Mouse (Mus musculus) CH12.LX (cell line): Measurements from ENCODE around the gene Rtp4. TPM values are rescaled to one million over a fixed set of nuclear protein-coding genes. Genes with fewer than 3 reads are reported as not detected.

Experiments used
- DNase-seq: peaks from one replicate; pipeline ENCODE4 v3.0.0-alpha.2; 2013; ENCODE audit errors: extremely low read depth
- H3K27ac ChIP-seq: 2 replicates; pipeline ENCODE4 v1.5.1; 2012; ENCODE audit warnings: low read depth, mild to moderate bottlenecking, control low read depth, moderate library complexity; ENCODE audit not compliant: insufficient read depth
- H3K27me3 ChIP-seq: replicated peaks from 2 replicates; pipeline ENCODE3; 2012; ENCODE audit warnings: inconsistent platforms
- H3K36me3 ChIP-seq, 2 experiments: replicated peaks in 1 of 2; 2 replicates each; pipeline versions ENCODE3 to v1.6.1; 2012; ENCODE audit warnings: inconsistent platforms in 1 of 2, low read length in 1 of 2, mild to moderate bottlenecking in 1 of 2, mixed read lengths in 1 of 2, moderate library complexity in 1 of 2; ENCODE audit not compliant: control insufficient read depth in 1 of 2, insufficient read depth in 1 of 2
- H3K4me1 ChIP-seq, 2 experiments: 2 replicates each; pipeline ENCODE4 v1.6.1; 2012; ENCODE audit warnings: inconsistent platforms in 1 of 2, moderate library complexity in 1 of 2; ENCODE audit not compliant: insufficient read depth in 2 of 2, control insufficient read depth in 1 of 2
- H3K4me2 ChIP-seq: 2 replicates; pipeline ENCODE4 v1.6.1; 2012; ENCODE audit warnings: low read depth, mild to moderate bottlenecking, control low read depth; ENCODE audit not compliant: poor library complexity, insufficient read depth, severe bottlenecking
- H3K4me3 ChIP-seq, 3 experiments: fragments of 150-350 bp in 1 of 3; sonication (generic) in 1 of 3; replicated peaks in 1 of 3; 2 replicates each; pipeline versions ENCODE3 to v1.5.1; 2011 to 2012; ENCODE audit warnings: low read depth in 2 of 3, low read length in 2 of 3, mild to moderate bottlenecking in 2 of 3, moderate library complexity in 2 of 3, control low read depth in 1 of 3, improper control_type of control experiment in 1 of 3, inconsistent platforms in 1 of 3, mixed read lengths in 1 of 3; ENCODE audit not compliant: poor library complexity in 1 of 3
- H3K79me2 ChIP-seq: replicated peaks from 2 replicates; pipeline ENCODE4 v1.6.1; 2012; ENCODE audit warnings: mild to moderate bottlenecking, moderate library complexity; ENCODE audit not compliant: control insufficient read depth, poor library complexity, insufficient read depth, severe bottlenecking; ENCODE audit errors: extremely low read depth
- H3K9ac ChIP-seq: 2 replicates; pipeline ENCODE4 v1.6.1; 2012; ENCODE audit warnings: low read depth, mild to moderate bottlenecking, control low read depth, moderate library complexity; ENCODE audit not compliant: insufficient read depth
- H3K9me3 ChIP-seq: replicated peaks from 2 replicates; pipeline ENCODE3; 2012; ENCODE audit warnings: low read length, inconsistent platforms, mixed read lengths
- BHLHE40 ChIP-seq: IDR thresholded peaks from 2 replicates; pipeline ENCODE4 v1.6.1; 2011; ENCODE audit warnings: mild to moderate bottlenecking, low read depth, low read length, improper control_type of control experiment
- CHD1 ChIP-seq: IDR thresholded peaks from 2 replicates; pipeline ENCODE4 v1.6.1; 2012; ENCODE audit warnings: low read depth, low read length, improper control_type of control experiment, inconsistent platforms
- CHD2 ChIP-seq: IDR thresholded peaks from 2 replicates; pipeline ENCODE4 v1.6.1; 2011; ENCODE audit warnings: low read length, improper control_type of control experiment
- E2F4 ChIP-seq: IDR thresholded peaks from 2 replicates; pipeline ENCODE4 v1.6.1; 2011; ENCODE audit warnings: low read depth, low read length, improper control_type of control experiment; ENCODE audit not compliant: insufficient replicate concordance
- ELF1 ChIP-seq: IDR thresholded peaks from 2 replicates; pipeline ENCODE4 v1.6.1; 2014; ENCODE audit warnings: low read depth, mild to moderate bottlenecking, inconsistent platforms, low read length, improper control_type of control experiment
- EP300 ChIP-seq: IDR thresholded peaks from 2 replicates; pipeline ENCODE4 v1.6.1; 2011; ENCODE audit warnings: low read length, improper control_type of control experiment
- HCFC1 ChIP-seq: IDR thresholded peaks from 2 replicates; pipeline ENCODE4 v1.6.1; 2012; ENCODE audit warnings: low read depth, mild to moderate bottlenecking, inconsistent platforms, low read length, improper control_type of control experiment
- IRF4 ChIP-seq: IDR thresholded peaks from 2 replicates; pipeline ENCODE4 v1.6.1; 2014; ENCODE audit warnings: low read depth, mild to moderate bottlenecking, inconsistent platforms, low read length, improper control_type of control experiment
- MAX ChIP-seq: IDR thresholded peaks from 2 replicates; pipeline ENCODE4 v1.6.1; 2011; ENCODE audit warnings: low read length, improper control_type of control experiment
- MAZ ChIP-seq: IDR thresholded peaks from 2 replicates; pipeline ENCODE4 v1.6.1; 2012; ENCODE audit warnings: low read depth, mild to moderate bottlenecking, inconsistent platforms, low read length, improper control_type of control experiment, moderate library complexity
- MXI1 ChIP-seq: IDR thresholded peaks from 2 replicates; pipeline ENCODE4 v1.6.1; 2011; ENCODE audit warnings: mild to moderate bottlenecking, low read depth, low read length, improper control_type of control experiment
- MYC ChIP-seq: IDR thresholded peaks from 2 replicates; pipeline ENCODE4 v1.6.1; 2011; ENCODE audit warnings: low read depth, mild to moderate bottlenecking, improper control_type of control experiment, low read length
- NELFE ChIP-seq: IDR thresholded peaks from 2 replicates; pipeline ENCODE4 v1.6.1; 2011; ENCODE audit warnings: low read depth, low read length, improper control_type of control experiment
- NRF1 ChIP-seq: IDR thresholded peaks from 2 replicates; pipeline ENCODE4 v1.6.1; 2014; ENCODE audit warnings: low read depth, mild to moderate bottlenecking, inconsistent platforms, low read length, improper control_type of control experiment, moderate library complexity
- PAX5 ChIP-seq: IDR thresholded peaks from 2 replicates; pipeline ENCODE4 v1.6.1; 2012; ENCODE audit warnings: low read length, inconsistent platforms, mixed read lengths
- POLR2A ChIP-seq: IDR thresholded peaks from 2 replicates; pipeline ENCODE4 v1.6.1; 2011; ENCODE audit warnings: low read depth, mild to moderate bottlenecking, improper control_type of control experiment, low read length
- RCOR1 ChIP-seq: conservative IDR thresholded peaks from 2 replicates; pipeline ENCODE4 v1.6.1; 2012; ENCODE audit warnings: low read depth, mild to moderate bottlenecking, inconsistent platforms, low read length, improper control_type of control experiment
- TBP ChIP-seq: conservative IDR thresholded peaks from 2 replicates; pipeline ENCODE4 v1.6.1; 2011; ENCODE audit warnings: low read depth, low read length, improper control_type of control experiment
- UBTF ChIP-seq: IDR thresholded peaks from 2 replicates; pipeline ENCODE4 v1.6.1; 2012; ENCODE audit warnings: low read depth, mild to moderate bottlenecking, inconsistent platforms, low read length, improper control_type of control experiment, moderate library complexity
- USF1 ChIP-seq: IDR thresholded peaks from 2 replicates; pipeline ENCODE4 v1.6.1; 2014; ENCODE audit warnings: low read depth, mild to moderate bottlenecking, inconsistent platforms, low read length, improper control_type of control experiment
- USF2 ChIP-seq: conservative IDR thresholded peaks from 2 replicates; pipeline ENCODE4 v1.6.1; 2011; ENCODE audit warnings: low read depth, low read length, improper control_type of control experiment
- ZKSCAN1 ChIP-seq: IDR thresholded peaks from 2 replicates; pipeline ENCODE4 v1.6.1; 2012; ENCODE audit warnings: low read depth, inconsistent platforms, low read length, improper control_type of control experiment, borderline replicate concordance
- ZMIZ1 ChIP-seq: IDR thresholded peaks from 2 replicates; pipeline ENCODE4 v1.6.1; 2012; ENCODE audit warnings: low read depth, mild to moderate bottlenecking, inconsistent platforms, low read length, improper control_type of control experiment
- dilution Hi-C: fragments of 300-500 bp; cut with MboI; formaldehyde crosslinking; loops from 2 replicates; pipeline ENCODE4 v1.14.3; 2020; ENCODE audit warnings: low sequenced_read_pairs; ENCODE audit not compliant: extremely low pct_unique_long_range_greater_than_20kb, extremely low pct_ligation_motif_present
- in situ Hi-C: fragments of 300-500 bp; cut with MboI; formaldehyde crosslinking; loops from 3 replicates; pipeline ENCODE4 v1.14.3; 2019; ENCODE audit warnings: low sequenced_read_pairs, low pct_ligation_motif_present, low pct_unique_long_range_greater_than_20kb, mixed read lengths
- polyA plus RNA-seq: library from polyadenylated mRNA; unstranded; fragments of >175 nt; gene quantifications from 2 replicates; pipeline ENCODE4 v1.2.1, GENCODE M21; 2012; ENCODE audit warnings: low read depth; ENCODE audit not compliant: insufficient read length
- total RNA-seq, 2 experiments: library from RNA; depleted of rRNA; stranded (reverse); fragments of 300-350 nt in 1 of 2; fragments of >200 nt in 1 of 2; gene quantifications; 2 replicates each; pipeline ENCODE4 v1.2.3; 2012 to 2014

The Rtp4 gene
- total and polyA plus RNA-seq, 3 experiments = 0.21 to 0.28 TPM; not detected in 1

DNA sequence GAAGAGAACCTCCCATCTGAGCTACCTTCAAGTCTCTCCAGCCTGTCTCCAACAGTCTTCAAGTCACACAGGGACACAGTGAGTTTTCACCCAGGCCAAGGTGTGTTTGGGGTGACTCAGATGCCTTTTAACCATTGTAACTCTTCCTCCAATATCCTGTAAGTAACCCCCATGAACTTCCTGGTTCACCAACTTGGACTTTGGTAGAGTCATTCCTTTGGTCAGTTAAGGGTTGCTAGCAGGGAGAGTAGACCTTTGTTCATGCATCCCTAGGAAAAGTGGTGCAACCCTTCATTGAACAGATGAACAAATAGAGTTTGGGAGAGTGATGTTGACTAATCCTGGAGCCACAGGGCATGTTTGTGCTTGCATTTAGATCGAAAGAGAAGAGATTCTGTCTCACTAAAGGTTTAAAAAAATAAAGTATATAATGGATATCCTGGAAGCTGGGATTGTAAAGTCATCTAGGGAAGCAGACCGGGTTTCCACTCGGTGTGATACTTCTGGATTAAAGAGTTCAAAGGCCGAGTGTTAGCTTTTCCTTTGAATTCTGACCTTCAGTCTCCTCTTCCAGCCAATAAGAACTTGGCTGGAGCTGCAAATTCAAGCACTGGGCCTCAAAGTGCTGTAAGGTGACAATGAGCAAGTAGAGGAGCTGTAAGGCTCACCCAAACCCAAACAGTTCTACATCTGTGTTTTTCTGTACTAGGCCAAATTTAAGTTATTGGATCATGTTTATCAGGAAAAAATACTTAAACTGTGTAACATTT is 8.7 kb upstream of the Rtp4 start:
- in situ Hi-C loops = no loop called here
- no peak overlapping the region for H3K27ac ChIP-seq
- no peak for TF ChIP-seq RCOR1
- TF ChIP-seq ZKSCAN1 = no peak
- no peak for TF ChIP-seq NELFE
- no peak for TF ChIP-seq UBTF
- no peak for TF ChIP-seq MXI1
- no peak for TF ChIP-seq MYC
- TF ChIP-seq TBP = no peak
- TF ChIP-seq HCFC1 = no peak
- TF ChIP-seq USF1 = no peak
- no peak for TF ChIP-seq IRF4
- no peak for TF ChIP-seq POLR2A
- no peak for TF ChIP-seq BHLHE40
- no peak for TF ChIP-seq EP300
- TF ChIP-seq MAZ = no peak
- TF ChIP-seq, all 38 proteins: peak for 0
- no peaks in the 10 kb centered on the region for H3K27me3 ChIP-seq
- no peak overlapping the region for H3K4me3 ChIP-seq
- no peaks in the 10 kb centered on the region for H3K79me2 ChIP-seq
- H3K9me3 ChIP-seq = peaks cover 2% of the 10 kb centered on the region
- no peak overlapping the region for H3K4me2 ChIP-seq
- no peak for DNase-seq
- H3K36me3 ChIP-seq = no peaks in the 10 kb centered on the region
- peaks cover 1 to 32% of the 10 kb centered on the region in 2 experiments; a peak in 3 of 4 replicates for H3K4me1 ChIP-seq
- dilution Hi-C loops = no loop called here
- H3K9ac ChIP-seq = no peak overlapping the region

DNA sequence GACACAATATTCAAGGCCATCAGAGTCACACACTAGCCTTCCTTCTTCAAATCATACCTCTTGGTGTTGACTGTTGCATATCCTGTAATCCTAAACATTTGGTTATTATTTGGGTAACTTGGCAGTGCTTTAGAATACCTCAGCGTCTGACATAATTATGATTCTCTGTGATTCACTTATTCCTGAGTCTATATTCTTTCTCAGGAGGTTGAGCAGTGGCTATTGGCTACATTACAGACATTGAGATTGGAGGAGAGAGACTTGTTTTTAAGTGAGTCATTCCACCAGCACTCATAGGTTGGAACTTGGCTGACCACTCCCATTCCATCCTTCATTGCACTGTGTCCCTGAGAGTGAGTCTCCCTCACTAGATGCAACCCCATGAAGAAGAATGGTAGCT is 6.7 kb upstream of the Rtp4 start:
- Histone ChIP-seq H3K9ac (no peak overlapping the region), H3K36me3 (no peaks in the 10 kb centered on the region), H3K4me1 (peaks cover 0 to 26% of the 10 kb centered on the region in 2 experiments; a peak in 2 of 4 replicates), H3K27ac (no peak overlapping the region)
- TF ChIP-seq POLR2A = no peak
- TF ChIP-seq CHD2 = no peak
- no peak for TF ChIP-seq USF2
- TF ChIP-seq IRF4 = no peak
- no peak for TF ChIP-seq E2F4
- no peak for TF ChIP-seq RCOR1
- TF ChIP-seq ELF1 = no peak
- TF ChIP-seq USF1 = no peak
- TF ChIP-seq EP300 = no peak
- TF ChIP-seq MAX = no peak
- TF ChIP-seq CHD1 = no peak
- no peak for TF ChIP-seq TBP
- TF ChIP-seq NELFE = no peak
- TF ChIP-seq PAX5 = no peak
- TF ChIP-seq NRF1 = no peak
- no peak for TF ChIP-seq MAZ
- no peak for TF ChIP-seq ZMIZ1
- no peak for TF ChIP-seq MXI1
- TF ChIP-seq, all 38 proteins: peak for 0
- DNase-seq = no peak
- Histone ChIP-seq H3K79me2 (no peaks in the 10 kb centered on the region), H3K4me3 (no peak overlapping the region), H3K9me3 (peaks cover 2% of the 10 kb centered on the region), H3K4me2 (no peak overlapping the region), H3K27me3 (no peaks in the 10 kb centered on the region)
- dilution Hi-C loops (no loop called here), in situ Hi-C loops (no loop called here)
